Mouse (Mus musculus): ENCODE data around the gene Tbcb. TPM values are rescaled to one million over a fixed set of nuclear protein-coding genes. Genes with fewer than 3 reads are reported as not detected.

Tbcb gene
- 174 and 199 TPM in 2 replicates for polyA plus RNA-seq (2014; fragmentation: Nextera tagmentation; extraction: Ambion mirVana)

- no peaks in the 10 kb centered on the region for H3K9me3 ChIP-seq (ENCODE audit: control insufficient read depth, low read length)
- under 1% methylated on average over 67 of the region's 67 CpGs for WGBS
- H3K4me2 ChIP-seq (replicated peaks; ENCODE audit: low read depth, low read length) = peak within 1 kb of the TSS; percentile 73
- peaks cover 37% of the 10 kb centered on the region for H3K36me3 ChIP-seq (ENCODE audit: control insufficient read depth, insufficient read depth, low read length)
- H3K4me3 ChIP-seq (ENCODE audit: low read length) = peak within 1 kb of the TSS; percentile 82
- peak within 1 kb of the TSS; percentile 82 for H3K9ac ChIP-seq (ENCODE audit: low read depth, low read length)
- ATAC-seq (ENCODE audit: low FRiP score, low TSS enrichment) = peak; percentile 95
- H3K27ac ChIP-seq (ENCODE audit: low read depth, low read length) = peak within 1 kb of the TSS; percentile 88
- peaks cover 17% of the 10 kb centered on the region for H3K4me1 ChIP-seq (ENCODE audit: control insufficient read depth, insufficient read depth, low read length)
- H3K27me3 ChIP-seq (ENCODE audit: control insufficient read depth, insufficient read depth, low read length) = no peaks in the 10 kb centered on the region
Observed at GRCm38 (mm10) chr7:30231669-30232454, at the start of gene Tbcb, which contains the start of gene Polr2i. Gene Tbcb (minus strand): TSS chr7:30232272. Gene Polr2i (plus strand): TSS chr7:30231948.

- peak overlapping the region; percentile 50; the same call in 1 of the 2 replicates for H3K4me2 ChIP-seq (replicated peaks; ENCODE audit: low read depth, low read length)
- no peaks in the 10 kb centered on the region; the same call in 1 of the 2 replicates for H3K4me1 ChIP-seq (ENCODE audit: control insufficient read depth, insufficient read depth, low read length)
- no peaks in the 10 kb centered on the region for H3K9me3 ChIP-seq (ENCODE audit: control insufficient read depth, low read length)
- H3K36me3 ChIP-seq (ENCODE audit: control insufficient read depth, insufficient read depth, low read length) = no peaks in the 10 kb centered on the region
- no peak for ATAC-seq (ENCODE audit: low FRiP score, low TSS enrichment)
- H3K27ac ChIP-seq (ENCODE audit: low read depth, low read length) = no peak overlapping the region
- no peak overlapping the region for H3K4me3 ChIP-seq (ENCODE audit: low read length)
- H3K27me3 ChIP-seq (ENCODE audit: control insufficient read depth, insufficient read depth, low read length) = no peaks in the 10 kb centered on the region
- 78% methylated on average over 4 of the region's 4 CpGs for WGBS
- H3K9ac ChIP-seq (ENCODE audit: low read depth, low read length) = 0 out of 2 replicates have a peak overlapping the region, but pooled peaks have one; percentile 44
Observed at GRCm38 (mm10) chr7:30281522-30281921, 49.5 kb upstream of the Tbcb start.

- H3K4me3 ChIP-seq (ENCODE audit: low read length) = peak overlapping the region; percentile 65
- H3K4me2 ChIP-seq (replicated peaks; ENCODE audit: low read depth, low read length) = peak overlapping the region; percentile 50
- H3K4me1 ChIP-seq (ENCODE audit: control insufficient read depth, insufficient read depth, low read length) = no peaks in the 10 kb centered on the region; the same call in 1 of the 2 replicates
- H3K9me3 ChIP-seq (ENCODE audit: control insufficient read depth, low read length) = no peaks in the 10 kb centered on the region
- under 1% methylated on average over 20 of the region's 20 CpGs for WGBS
- H3K27ac ChIP-seq (ENCODE audit: low read depth, low read length) = peak overlapping the region; percentile 90
- H3K36me3 ChIP-seq (ENCODE audit: control insufficient read depth, insufficient read depth, low read length) = no peaks in the 10 kb centered on the region
- no peaks in the 10 kb centered on the region for H3K27me3 ChIP-seq (ENCODE audit: control insufficient read depth, insufficient read depth, low read length)
- H3K9ac ChIP-seq (ENCODE audit: low read depth, low read length) = peak overlapping the region; percentile 44; the same call in 1 of the 2 replicates
- ATAC-seq (ENCODE audit: low FRiP score, low TSS enrichment) = peak; percentile 87
Observed at GRCm38 (mm10) chr7:30280670-30281138, 48.6 kb upstream of the Tbcb start.

- peak within 1 kb of the TSS; percentile 65 for H3K4me3 ChIP-seq (ENCODE audit: low read length)
- no peaks in the 10 kb centered on the region for H3K27me3 ChIP-seq (ENCODE audit: control insufficient read depth, insufficient read depth, low read length)
- ATAC-seq (ENCODE audit: low FRiP score, low TSS enrichment) = peak; percentile 96
- no peaks in the 10 kb centered on the region for H3K36me3 ChIP-seq (ENCODE audit: control insufficient read depth, insufficient read depth, low read length)
- H3K4me1 ChIP-seq (ENCODE audit: control insufficient read depth, insufficient read depth, low read length) = no peaks in the 10 kb centered on the region; the same call in 1 of the 2 replicates
- peak within 1 kb of the TSS; percentile 50 for H3K4me2 ChIP-seq (replicated peaks; ENCODE audit: low read depth, low read length)
- peak within 1 kb of the TSS; percentile 90 for H3K27ac ChIP-seq (ENCODE audit: low read depth, low read length)
- no peaks in the 10 kb centered on the region for H3K9me3 ChIP-seq (ENCODE audit: control insufficient read depth, low read length)
- H3K9ac ChIP-seq (ENCODE audit: low read depth, low read length) = peak within 1 kb of the TSS; percentile 44; the same call in 1 of the 2 replicates
- WGBS = under 1% methylated on average over 48 of the region's 49 CpGs
Observed at GRCm38 (mm10) chr7:30279951-30280669, 48.0 kb upstream of the Tbcb start, which contains the start of the genes Thap8 and Wdr62. Gene Thap8 (plus strand): TSS chr7:30280094. Gene Wdr62 (minus strand): TSS chr7:30280419.

GRCm38 (mm10) chr7:30279536-30279935 lies 47.5 kb upstream of the Tbcb start:
- no peaks in the 10 kb centered on the region for H3K9me3 ChIP-seq (ENCODE audit: control insufficient read depth, low read length)
- no peak overlapping the region for H3K27ac ChIP-seq (ENCODE audit: low read depth, low read length)
- peak overlapping the region; percentile 50 for H3K4me2 ChIP-seq (replicated peaks; ENCODE audit: low read depth, low read length)
- WGBS = under 1% methylated on average over 6 of the region's 6 CpGs
- H3K36me3 ChIP-seq (ENCODE audit: control insufficient read depth, insufficient read depth, low read length) = no peaks in the 10 kb centered on the region
- H3K9ac ChIP-seq (ENCODE audit: low read depth, low read length) = peak overlapping the region; percentile 44; the same call in 1 of the 2 replicates
- ATAC-seq (ENCODE audit: low FRiP score, low TSS enrichment) = peak; percentile 36; the same call in 1 of the 2 replicates
- no peaks in the 10 kb centered on the region for H3K27me3 ChIP-seq (ENCODE audit: control insufficient read depth, insufficient read depth, low read length)
- no peaks in the 10 kb centered on the region; the same call in 1 of the 2 replicates for H3K4me1 ChIP-seq (ENCODE audit: control insufficient read depth, insufficient read depth, low read length)
- peak overlapping the region; percentile 65 for H3K4me3 ChIP-seq (ENCODE audit: low read length)

GRCm38 (mm10) chr7:30278911-30279310 lies 46.8 kb upstream of the Tbcb start:
- no peaks in the 10 kb centered on the region for H3K9me3 ChIP-seq (ENCODE audit: control insufficient read depth, low read length)
- H3K36me3 ChIP-seq (ENCODE audit: control insufficient read depth, insufficient read depth, low read length) = no peaks in the 10 kb centered on the region
- peak overlapping the region; percentile 44; the same call in 1 of the 2 replicates for H3K9ac ChIP-seq (ENCODE audit: low read depth, low read length)
- peak overlapping the region; percentile 65; the same call in 1 of the 2 replicates for H3K4me3 ChIP-seq (ENCODE audit: low read length)
- H3K27ac ChIP-seq (ENCODE audit: low read depth, low read length) = no peak overlapping the region
- peak overlapping the region; percentile 50 for H3K4me2 ChIP-seq (replicated peaks; ENCODE audit: low read depth, low read length)
- H3K4me1 ChIP-seq (ENCODE audit: control insufficient read depth, insufficient read depth, low read length) = no peaks in the 10 kb centered on the region; the same call in 1 of the 2 replicates
- ATAC-seq (ENCODE audit: low FRiP score, low TSS enrichment) = no peak
- WGBS = 53% methylated on average over 2 of the region's 2 CpGs
- H3K27me3 ChIP-seq (ENCODE audit: control insufficient read depth, insufficient read depth, low read length) = no peaks in the 10 kb centered on the region

- no peak overlapping the region for H3K27ac ChIP-seq (ENCODE audit: low read depth, low read length)
- H3K27me3 ChIP-seq (ENCODE audit: control insufficient read depth, insufficient read depth, low read length) = no peaks in the 10 kb centered on the region
- WGBS = 52% methylated on average over 6 of the region's 6 CpGs
- H3K36me3 ChIP-seq (ENCODE audit: control insufficient read depth, insufficient read depth, low read length) = peaks cover 4% of the 10 kb centered on the region; the same call in 1 of the 2 replicates
- no peak overlapping the region for H3K4me3 ChIP-seq (ENCODE audit: low read length)
- H3K4me2 ChIP-seq (replicated peaks; ENCODE audit: low read depth, low read length) = no peak overlapping the region
- H3K9ac ChIP-seq (ENCODE audit: low read depth, low read length) = no peak overlapping the region
- no peaks in the 10 kb centered on the region for H3K9me3 ChIP-seq (ENCODE audit: control insufficient read depth, low read length)
- H3K4me1 ChIP-seq (ENCODE audit: control insufficient read depth, insufficient read depth, low read length) = no peaks in the 10 kb centered on the region; the same call in 1 of the 2 replicates
- ATAC-seq (ENCODE audit: low FRiP score, low TSS enrichment) = no peak
Observed at GRCm38 (mm10) chr7:30274383-30274782, 42.3 kb upstream of the Tbcb start.

GRCm38 (mm10) chr7:30269641-30270040 lies 37.6 kb upstream of the Tbcb start:
- no peaks in the 10 kb centered on the region for H3K9me3 ChIP-seq (ENCODE audit: control insufficient read depth, low read length)
- peaks cover 4% of the 10 kb centered on the region; the same call in 1 of the 2 replicates for H3K36me3 ChIP-seq (ENCODE audit: control insufficient read depth, insufficient read depth, low read length)
- H3K4me3 ChIP-seq (ENCODE audit: low read length) = no peak overlapping the region
- no peaks in the 10 kb centered on the region for H3K4me1 ChIP-seq (ENCODE audit: control insufficient read depth, insufficient read depth, low read length)
- no peak overlapping the region for H3K4me2 ChIP-seq (replicated peaks; ENCODE audit: low read depth, low read length)
- H3K27me3 ChIP-seq (ENCODE audit: control insufficient read depth, insufficient read depth, low read length) = no peaks in the 10 kb centered on the region
- H3K27ac ChIP-seq (ENCODE audit: low read depth, low read length) = no peak overlapping the region
- no peak for ATAC-seq (ENCODE audit: low FRiP score, low TSS enrichment)
- WGBS = 92% methylated on average over 4 of the region's 4 CpGs
- H3K9ac ChIP-seq (ENCODE audit: low read depth, low read length) = no peak overlapping the region
